Comparison of ENCODE assay signal across 8 mouse cellular contexts in the genomic region with DNA sequence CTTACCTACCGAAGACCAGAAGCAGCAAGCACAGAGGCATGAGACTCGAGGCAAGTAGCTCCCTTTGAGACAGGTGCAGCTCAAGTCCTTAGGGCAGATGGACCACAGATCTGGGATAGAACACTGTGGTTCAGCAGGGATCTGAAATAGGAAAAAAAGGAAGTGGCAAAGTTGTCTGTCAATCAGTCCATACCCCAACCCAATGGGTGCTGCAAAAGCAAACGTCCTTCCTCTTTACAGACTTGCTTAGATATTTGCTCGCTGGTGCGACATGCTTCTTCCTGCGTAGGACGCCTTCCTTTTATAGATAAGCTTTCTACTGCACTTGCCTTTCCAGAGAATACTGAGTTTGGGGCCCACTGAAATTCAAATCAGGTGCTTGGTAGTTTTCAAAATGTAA. TPM values are rescaled to one million over a fixed set of nuclear protein-coding genes. Genes with fewer than 3 reads are reported as not detected.
DNase-seq lines count a peak whose midpoint lies in the region; ATAC-seq and TF ChIP-seq lines count a peak whose summit lies in the region.

A gene (minus strand): TSS at position 303 of the 400 bp plus-strand sequence.

- DNase-seq in midbrain, embryonic 10.5 days (ENCODE audit: low spot score) = no peak
- DNase-seq in left cerebral cortex, adult 2 months (ENCODE audit: extremely low spot score in 1 of 2, low spot score in 2 of 2) = no peak
- DNase-seq in cerebellum, adult 18-20 months = no peak
- no peak for DNase-seq in testis, postnatal 10 days (ENCODE audit: low spot score)

- H3K36me3 ChIP-seq in forebrain, embryonic 15.5 days = no peaks in the 10 kb centered on the region
- no peaks in the 10 kb centered on the region for H3K36me3 ChIP-seq in forebrain, embryonic 13.5 days (ENCODE audit: poor library complexity, severe bottlenecking)
- no peaks in the 10 kb centered on the region for H3K36me3 ChIP-seq in midbrain, embryonic 16.5 days (ENCODE audit: control insufficient read depth, insufficient read depth, low read length)
- H3K36me3 ChIP-seq in midbrain, embryonic 10.5 days = no peaks in the 10 kb centered on the region
- H3K36me3 ChIP-seq in stomach, embryonic 15.5 days = no peaks in the 10 kb centered on the region

- no peaks in the 10 kb centered on the region for H3K27me3 ChIP-seq in forebrain, embryonic 15.5 days
- no peaks in the 10 kb centered on the region for H3K27me3 ChIP-seq in forebrain, embryonic 13.5 days
- no peaks in the 10 kb centered on the region for H3K27me3 ChIP-seq in midbrain, embryonic 16.5 days (ENCODE audit: control insufficient read depth, insufficient read depth, low read depth, low read length)
- no peaks in the 10 kb centered on the region for H3K27me3 ChIP-seq in midbrain, embryonic 10.5 days (ENCODE audit: low read depth, poor library complexity, severe bottlenecking)
- no peaks in the 10 kb centered on the region for H3K27me3 ChIP-seq in stomach, embryonic 15.5 days (replicated peaks)

- TF ChIP-seq CTCF in left cerebral cortex, adult 2 months (IDR thresholded peaks at IDR 0.05) = no peak

- no peak within 1 kb of the TSS for H3K27ac ChIP-seq in forebrain, embryonic 15.5 days (replicated peaks)
- H3K27ac ChIP-seq in forebrain, embryonic 13.5 days = no peak within 1 kb of the TSS
- no peak within 1 kb of the TSS for H3K27ac ChIP-seq in midbrain, embryonic 16.5 days (ENCODE audit: low read length)
- H3K27ac ChIP-seq in midbrain, embryonic 10.5 days (replicated peaks) = no peak within 1 kb of the TSS
- no peak within 1 kb of the TSS for H3K27ac ChIP-seq in left cerebral cortex, adult 2 months
- H3K27ac ChIP-seq in stomach, embryonic 15.5 days = no peak within 1 kb of the TSS

- no peaks in the 10 kb centered on the region for H3K4me1 ChIP-seq in forebrain, embryonic 15.5 days
- H3K4me1 ChIP-seq in forebrain, embryonic 13.5 days = no peaks in the 10 kb centered on the region
- H3K4me1 ChIP-seq in midbrain, embryonic 16.5 days (ENCODE audit: control insufficient read depth, insufficient read depth, low read length) = no peaks in the 10 kb centered on the region
- no peaks in the 10 kb centered on the region for H3K4me1 ChIP-seq in midbrain, embryonic 10.5 days
- no peaks in the 10 kb centered on the region for H3K4me1 ChIP-seq in stomach, embryonic 15.5 days

- no peaks in the 10 kb centered on the region for H3K9me3 ChIP-seq in forebrain, embryonic 15.5 days
- no peaks in the 10 kb centered on the region for H3K9me3 ChIP-seq in forebrain, embryonic 13.5 days (replicated peaks)
- no peaks in the 10 kb centered on the region for H3K9me3 ChIP-seq in midbrain, embryonic 16.5 days (replicated peaks; ENCODE audit: control insufficient read depth, low read length, poor library complexity, severe bottlenecking)
- H3K9me3 ChIP-seq in midbrain, embryonic 10.5 days (replicated peaks) = no peaks in the 10 kb centered on the region
- no peaks in the 10 kb centered on the region for H3K9me3 ChIP-seq in stomach, embryonic 15.5 days

- 92% methylated on average over 7 of the region's 7 CpGs for WGBS in forebrain, embryonic 15.5 days
- WGBS in forebrain, embryonic 13.5 days = 95% methylated on average over 7 of the region's 7 CpGs
- WGBS in midbrain, embryonic 16.5 days = 92% methylated on average over 7 of the region's 7 CpGs
- WGBS in midbrain, embryonic 10.5 days = 88% methylated on average over 7 of the region's 7 CpGs
- WGBS in stomach, embryonic 15.5 days = 76% methylated on average over 7 of the region's 7 CpGs

- H3K4me3 ChIP-seq in forebrain, embryonic 15.5 days = no peak within 1 kb of the TSS
- no peak within 1 kb of the TSS for H3K4me3 ChIP-seq in forebrain, embryonic 13.5 days
- no peak within 1 kb of the TSS for H3K4me3 ChIP-seq in midbrain, embryonic 16.5 days (ENCODE audit: low read depth, low read length)
- H3K4me3 ChIP-seq in midbrain, embryonic 10.5 days = no peak within 1 kb of the TSS
- peak within 1 kb of the TSS; percentile 20; the same call in 1 of the 2 replicates for H3K4me3 ChIP-seq in left cerebral cortex, adult 2 months
- no peak within 1 kb of the TSS for H3K4me3 ChIP-seq in stomach, embryonic 15.5 days (replicated peaks)

- no peak within 1 kb of the TSS for H3K4me2 ChIP-seq in forebrain, embryonic 15.5 days (replicated peaks)
- H3K4me2 ChIP-seq in forebrain, embryonic 13.5 days = no peak within 1 kb of the TSS
- no peak within 1 kb of the TSS for H3K4me2 ChIP-seq in midbrain, embryonic 16.5 days (ENCODE audit: low read length)
- no peak within 1 kb of the TSS for H3K4me2 ChIP-seq in stomach, embryonic 15.5 days

- ATAC-seq in forebrain, embryonic 15.5 days (replicated peaks) = no peak
- no peak for ATAC-seq in forebrain, embryonic 13.5 days
- no peak for ATAC-seq in midbrain, embryonic 16.5 days
- ATAC-seq in stomach, embryonic 15.5 days (ENCODE audit: insufficient read depth, low FRiP score, low read depth) = no peak

- no peak within 1 kb of the TSS for H3K9ac ChIP-seq in forebrain, embryonic 15.5 days (replicated peaks)
- H3K9ac ChIP-seq in forebrain, embryonic 13.5 days = no peak within 1 kb of the TSS
- no peak within 1 kb of the TSS for H3K9ac ChIP-seq in midbrain, embryonic 16.5 days (ENCODE audit: low read depth, low read length)
- H3K9ac ChIP-seq in stomach, embryonic 15.5 days = no peak within 1 kb of the TSS

- intact Hi-C loops in left cerebral cortex, adult 2 months (cut with DNase I) = no loop called here

RNA-seq across cellular contexts. Expression of the gene that starts here (rescaled TPM):
- polyA plus RNA-seq in forebrain, embryonic 15.5 days (2015; fragmentation: Nextera tagmentation; extraction: Ambion mirVana) = 10.4 and 11.1 TPM in 2 replicates
- polyA plus RNA-seq in forebrain, embryonic 13.5 days (2015; fragmentation: Nextera tagmentation; extraction: Ambion mirVana) = 5.1 and 5.9 TPM in 2 replicates
- polyA plus RNA-seq in midbrain, embryonic 16.5 days (2015; fragmentation: Nextera tagmentation; extraction: Ambion mirVana) = 9.3 and 11.9 TPM in 2 replicates
- 2.6 and 5.7 TPM in 2 replicates for polyA plus RNA-seq in midbrain, embryonic 10.5 days (2016; fragmentation: Nextera tagmentation; extraction: Ambion mirVana)
- 10 to 100 TPM; 24.8 to 30.2 TPM for total RNA-seq in left cerebral cortex, adult 2 months (2021)
- 10.0 TPM in 2 replicates for polyA plus RNA-seq in stomach, embryonic 15.5 days (2015; fragmentation: Nextera tagmentation; extraction: Ambion mirVana)
